Mouse (Mus musculus) neural tube, embryonic 12.5 days (tissue): ENCODE data around the gene Mrpl49. TPM values are rescaled to one million over a fixed set of nuclear protein-coding genes. Genes with fewer than 3 reads are reported as not detected.

Experiments used
- ATAC-seq: fragments of 200-750 bp; cut with Nextera tagmentation; 2 replicates; pipeline ENCODE4 v1.8.0; 2017; ENCODE audit warnings: low read depth, mild to moderate bottlenecking, moderate TSS enrichment, moderate library complexity; ENCODE audit not compliant: low FRiP score
- H3K27ac ChIP-seq: fragments of 300-500 bp; sonication (generic); 2 replicates; pipeline ENCODE4 v1.5.1; 2016
- H3K27me3 ChIP-seq: fragments of 300-500 bp; sonication (generic); replicated peaks from 2 replicates; pipeline ENCODE4 v1.6.1; 2016; ENCODE audit warnings: mild to moderate bottlenecking
- H3K36me3 ChIP-seq: fragments of 300-500 bp; sonication (generic); 2 replicates; pipeline ENCODE4 v1.6.1; 2016; ENCODE audit warnings: mild to moderate bottlenecking
- H3K4me1 ChIP-seq: fragments of 300-500 bp; sonication (generic); 2 replicates; pipeline ENCODE4 v1.6.1; 2016
- H3K4me2 ChIP-seq: fragments of 300-500 bp; sonication (generic); replicated peaks from 2 replicates; pipeline ENCODE4 v1.6.1; 2016; ENCODE audit warnings: mild to moderate bottlenecking
- H3K4me3 ChIP-seq: fragments of 300-500 bp; sonication (generic); 2 replicates; pipeline ENCODE4 v1.5.1; 2016
- H3K9ac ChIP-seq: fragments of 300-500 bp; sonication (generic); 2 replicates; pipeline ENCODE4 v1.6.1; 2016; ENCODE audit warnings: mild to moderate bottlenecking
- H3K9me3 ChIP-seq: fragments of 300-500 bp; sonication (generic); 2 replicates; pipeline ENCODE4 v1.6.1; 2016; ENCODE audit warnings: mild to moderate bottlenecking
- WGBS: fragments of 180-500 bp; shearing (Covaris S2); methylation state at CpG from one replicate; pipeline ENCODE4 v1.1.7; 2016; 5-methylcytosine and 5-hydroxymethylcytosine counted together
- polyA plus RNA-seq: library from polyadenylated mRNA; unstranded; fragments of >200 nt; fragmentation: Nextera tagmentation; extraction: Ambion mirVana; gene quantifications from 2 replicates; pipeline ENCODE4 v1.2.1, GENCODE M21; 2016

Mrpl49 gene
- polyA plus RNA-seq, 1 experiment from 2014 or later = 68.6 TPM

- Histone ChIP-seq H3K27ac (no peak overlapping the region), H3K27me3 (no peaks in the 10 kb centered on the region), H3K4me1 (peaks cover 47% of the 10 kb centered on the region), H3K4me2 (peak overlapping the region; percentile 100), H3K36me3 (peaks cover 12% of the 10 kb centered on the region; the same call in 1 of the 2 replicates), H3K4me3 (peak overlapping the region; percentile 72), H3K9ac (peak overlapping the region; percentile 94), H3K9me3 (no peaks in the 10 kb centered on the region)
- 63% methylated on average over 5 of the region's 5 CpGs for WGBS
- ATAC-seq = no peak
Measured at GRCm38 (mm10) chr19:6062418-6062817, 4.8 kb upstream of the Mrpl49 start.

GRCm38 (mm10) chr19:6061641-6062302 lies 4.2 kb upstream of the Mrpl49 start:
- Histone ChIP-seq H3K9me3 (no peaks in the 10 kb centered on the region), H3K27ac (peak overlapping the region; percentile 80), H3K4me3 (peak overlapping the region; percentile 72), H3K9ac (peak overlapping the region; percentile 94), H3K27me3 (no peaks in the 10 kb centered on the region), H3K4me2 (peak overlapping the region; percentile 100), H3K36me3 (peaks cover 12% of the 10 kb centered on the region; the same call in 1 of the 2 replicates), H3K4me1 (peaks cover 49% of the 10 kb centered on the region)
- under 1% methylated on average over 44 of the region's 44 CpGs for WGBS
- ATAC-seq = no peak

GRCm38 (mm10) chr19:6061021-6061533 lies 3.5 kb upstream of the Mrpl49 start, which contains the start of gene Znhit2:
TSS of gene Znhit2 (plus strand) at chr19:6061192.
- H3K4me1 ChIP-seq = peaks cover 49% of the 10 kb centered on the region
- H3K36me3 ChIP-seq = peaks cover 12% of the 10 kb centered on the region; the same call in 1 of the 2 replicates
- H3K4me3 ChIP-seq = peak within 1 kb of the TSS; percentile 72
- peak within 1 kb of the TSS; percentile 80 for H3K27ac ChIP-seq
- no peaks in the 10 kb centered on the region for H3K9me3 ChIP-seq
- H3K9ac ChIP-seq = peak within 1 kb of the TSS; percentile 94
- peak within 1 kb of the TSS; percentile 100 for H3K4me2 ChIP-seq
- under 1% methylated on average over 58 of the region's 58 CpGs for WGBS
- H3K27me3 ChIP-seq = no peaks in the 10 kb centered on the region
- ATAC-seq = peak; percentile 63; the same call in 1 of the 2 replicates

GRCm38 (mm10) chr19:6058966-6059365 lies 1.4 kb upstream of the Mrpl49 start:
- H3K4me2 ChIP-seq = peak overlapping the region; percentile 84
- WGBS = 89% methylated on average over 5 of the region's 5 CpGs
- H3K27me3 ChIP-seq = no peaks in the 10 kb centered on the region
- H3K4me3 ChIP-seq = peak overlapping the region; percentile 85
- peak overlapping the region; percentile 83; the same call in 1 of the 2 replicates for H3K9ac ChIP-seq
- H3K36me3 ChIP-seq = peaks cover 30% of the 10 kb centered on the region
- H3K4me1 ChIP-seq = peaks cover 44% of the 10 kb centered on the region
- no peak for ATAC-seq
- H3K27ac ChIP-seq = no peak overlapping the region
- no peaks in the 10 kb centered on the region for H3K9me3 ChIP-seq

- Histone ChIP-seq H3K4me2 (peak overlapping the region; percentile 84), H3K9me3 (no peaks in the 10 kb centered on the region), H3K36me3 (peaks cover 34% of the 10 kb centered on the region), H3K4me3 (peak overlapping the region; percentile 85), H3K27ac (no peak overlapping the region), H3K9ac (peak overlapping the region; percentile 83), H3K27me3 (no peaks in the 10 kb centered on the region), H3K4me1 (peaks cover 43% of the 10 kb centered on the region)
- ATAC-seq = no peak
- 34% methylated on average over 5 of the region's 5 CpGs for WGBS
Measured at GRCm38 (mm10) chr19:6058513-6058912, 928 bp upstream of the Mrpl49 start.

- no peak overlapping the region for H3K27ac ChIP-seq
- H3K36me3 ChIP-seq = peaks cover 53% of the 10 kb centered on the region
Measured at GRCm38 (mm10) chr19:6056696-6057095, 889 bp downstream of the Mrpl49 start.

GRCm38 (mm10) chr19:6054296-6054695 lies 3.3 kb downstream of the Mrpl49 start:
- H3K36me3 ChIP-seq = peaks cover 71% of the 10 kb centered on the region

More at GRCm38 (mm10) chr19:6056696-6057095, 889 bp downstream of the Mrpl49 start:
- Histone ChIP-seq H3K9ac (peak overlapping the region; percentile 83), H3K4me2 (peak overlapping the region; percentile 84), H3K9me3 (no peaks in the 10 kb centered on the region), H3K4me3 (peak overlapping the region; percentile 85), H3K27me3 (no peaks in the 10 kb centered on the region), H3K4me1 (peaks cover 25% of the 10 kb centered on the region)
- WGBS = 68% methylated on average over 4 of the region's 4 CpGs
- no peak for ATAC-seq

GRCm38 (mm10) chr19:6052516-6052915 lies 5.1 kb downstream of the Mrpl49 start:
- WGBS = 85% methylated on average over 7 of the region's 7 CpGs
- Histone ChIP-seq H3K27ac (no peak overlapping the region), H3K9ac (no peak overlapping the region), H3K9me3 (no peaks in the 10 kb centered on the region), H3K4me3 (no peak overlapping the region), H3K4me1 (peaks cover 24% of the 10 kb centered on the region), H3K27me3 (no peaks in the 10 kb centered on the region), H3K36me3 (peaks cover 77% of the 10 kb centered on the region), H3K4me2 (no peak overlapping the region)
- no peak for ATAC-seq

More at GRCm38 (mm10) chr19:6054296-6054695, 3.3 kb downstream of the Mrpl49 start:
- no peaks in the 10 kb centered on the region for H3K27me3 ChIP-seq
- H3K4me3 ChIP-seq = no peak overlapping the region
- no peak for ATAC-seq
- H3K9ac ChIP-seq = no peak overlapping the region
- 87% methylated on average over 5 of the region's 5 CpGs for whole genome bisulfite sequencing
- H3K27ac ChIP-seq = no peak overlapping the region
- no peak overlapping the region for H3K4me2 ChIP-seq
- H3K9me3 ChIP-seq = no peaks in the 10 kb centered on the region
- H3K4me1 ChIP-seq = peaks cover 19% of the 10 kb centered on the region

GRCm38 (mm10) chr19:6048681-6049410 lies 8.7 kb downstream of the Mrpl49 start:
- peaks cover 22% of the 10 kb centered on the region for H3K4me1 ChIP-seq
- peaks cover 58% of the 10 kb centered on the region for H3K36me3 ChIP-seq
- no peak overlapping the region for H3K9ac ChIP-seq
- ATAC-seq = no peak
- 0 out of 2 replicates have a peak overlapping the region, but pooled peaks have one; percentile 99 for H3K4me2 ChIP-seq
- H3K4me3 ChIP-seq = no peak overlapping the region
- H3K9me3 ChIP-seq = no peaks in the 10 kb centered on the region
- H3K27ac ChIP-seq = no peak overlapping the region
- no peaks in the 10 kb centered on the region for H3K27me3 ChIP-seq
- 92% methylated on average over 11 of the region's 11 CpGs for WGBS

GRCm38 (mm10) chr19:6047899-6048166 lies 9.8 kb downstream of the Mrpl49 start:
- Histone ChIP-seq H3K9me3 (no peaks in the 10 kb centered on the region), H3K27me3 (no peaks in the 10 kb centered on the region), H3K36me3 (peaks cover 48% of the 10 kb centered on the region), H3K27ac (no peak overlapping the region), H3K4me1 (peaks cover 22% of the 10 kb centered on the region), H3K4me2 (peak overlapping the region; percentile 99), H3K9ac (peak overlapping the region; percentile 88), H3K4me3 (peak overlapping the region; percentile 90)
- ATAC-seq = no peak
- 91% methylated on average over 8 of the region's 8 CpGs for WGBS

- peak; percentile 3 for ATAC-seq
- Histone ChIP-seq H3K27ac (peak overlapping the region; percentile 98), H3K9me3 (no peaks in the 10 kb centered on the region), H3K4me3 (peak overlapping the region; percentile 90), H3K4me1 (peaks cover 22% of the 10 kb centered on the region), H3K36me3 (peaks cover 43% of the 10 kb centered on the region), H3K27me3 (no peaks in the 10 kb centered on the region), H3K9ac (peak overlapping the region; percentile 88), H3K4me2 (peak overlapping the region; percentile 99)
- 2% methylated on average over 44 of the region's 44 CpGs for WGBS
Measured at GRCm38 (mm10) chr19:6047154-6047898, 10.3 kb downstream of the Mrpl49 start.
